Mouse (Mus musculus) stomach, embryonic 14.5 days (tissue): ENCODE results near the gene Dhrs7b. TPM values are rescaled to one million over a fixed set of nuclear protein-coding genes. Genes with fewer than 3 reads are reported as not detected.
A peak's percentile ranks its signal among the peaks of the same experiment; 100 is the strongest.

Experiments
- ATAC-seq: fragments of 200-750 bp; cut with Nextera tagmentation; 2 replicates; pipeline ENCODE4 v1.8.0; 2017; ENCODE audit warnings: low read depth, moderate TSS enrichment; ENCODE audit not compliant: insufficient number of reproducible peaks, insufficient read depth, low FRiP score
- H3K27ac ChIP-seq: fragments of 300-500 bp; sonication (generic); 2 replicates; pipeline ENCODE4 v1.5.1; 2014; ENCODE audit warnings: mild to moderate bottlenecking, low read length, moderate library complexity, mixed read lengths
- H3K27me3 ChIP-seq: fragments of 300-500 bp; sonication (generic); 2 replicates; pipeline ENCODE4 v1.6.1; 2014; ENCODE audit warnings: low read length, control low read depth, mixed read lengths; ENCODE audit not compliant: control insufficient read depth, insufficient read depth
- H3K36me3 ChIP-seq: fragments of 300-500 bp; sonication (generic); 2 replicates; pipeline ENCODE4 v1.6.1; 2014; ENCODE audit warnings: mild to moderate bottlenecking, control low read depth, low read length, moderate library complexity, mixed read lengths; ENCODE audit not compliant: control insufficient read depth, insufficient read depth
- H3K4me1 ChIP-seq: fragments of 300-500 bp; sonication (generic); 2 replicates; pipeline ENCODE4 v1.6.1; 2014; ENCODE audit warnings: low read length, control low read depth, mixed read lengths; ENCODE audit not compliant: control insufficient read depth, insufficient read depth
- H3K4me2 ChIP-seq: fragments of 300-500 bp; sonication (generic); replicated peaks from 2 replicates; pipeline ENCODE4 v1.6.1; 2014; ENCODE audit warnings: low read depth, low read length, control low read depth
- H3K4me3 ChIP-seq: fragments of 300-500 bp; sonication (generic); 2 replicates; pipeline ENCODE4 v1.5.1; 2014; ENCODE audit warnings: low read depth, low read length, control low read depth
- H3K9ac ChIP-seq: fragments of 300-500 bp; sonication (generic); replicated peaks from 2 replicates; pipeline ENCODE4 v1.6.1; 2014; ENCODE audit warnings: low read depth, mild to moderate bottlenecking, control low read depth, low read length, moderate library complexity, mixed read lengths
- H3K9me3 ChIP-seq: fragments of 300-500 bp; sonication (generic); 2 replicates; pipeline ENCODE4 v1.6.1; 2016; ENCODE audit warnings: low read depth, low read length, control low read depth; ENCODE audit not compliant: control insufficient read depth
- WGBS: fragments of 180-500 bp; shearing (Covaris S2); extraction: QIAGEN DNeasy Blood & Tissue Kit; methylation state at CpG from one replicate; pipeline ENCODE4 v1.1.7; 2014; 5-methylcytosine and 5-hydroxymethylcytosine counted together
- polyA plus RNA-seq: library from polyadenylated mRNA; unstranded; fragments of >200 nt; fragmentation: Nextera tagmentation; extraction: Ambion mirVana; gene quantifications from 2 replicates; pipeline ENCODE4 v1.2.1, GENCODE M21; 2014

Gene Dhrs7b
- 36.9 and 37.2 TPM in 2 replicates for polyA plus RNA-seq

DNA sequence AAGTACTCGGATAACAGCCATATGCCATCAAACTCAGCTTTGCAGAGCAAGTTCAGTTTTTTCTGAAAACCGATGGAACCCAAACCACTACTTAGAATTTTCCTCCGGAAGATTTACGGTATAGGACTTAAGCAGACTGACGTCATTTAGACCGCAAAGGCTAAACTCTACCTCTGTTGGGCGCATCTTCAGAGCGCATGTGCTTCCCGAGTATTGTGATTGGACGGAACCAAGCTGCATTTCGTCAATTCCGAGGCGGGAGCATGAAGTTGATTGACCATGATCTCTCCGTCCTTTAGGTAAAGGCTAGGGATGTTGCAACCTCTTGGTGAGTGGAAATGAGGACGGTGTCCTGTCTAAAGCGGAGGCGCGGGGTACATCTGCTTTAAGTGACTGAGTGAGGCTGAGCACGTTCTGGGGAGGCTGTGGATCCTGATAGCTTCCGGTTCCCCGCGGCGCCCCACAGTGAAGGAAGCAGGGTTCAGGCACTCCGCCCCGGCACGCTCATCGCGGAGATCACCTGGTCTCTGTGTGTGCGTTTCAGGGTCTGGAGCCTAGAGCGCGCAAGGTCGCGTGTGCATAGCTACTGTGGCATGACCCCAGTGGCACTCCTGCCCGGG is at the start of gene Dhrs7b:
Dhrs7b (plus strand) TSS at position 199 of the 620 bp plus-strand sequence.
- Histone ChIP-seq H3K4me3 (peak within 1 kb of the TSS; percentile 59), H3K27ac (peak within 1 kb of the TSS; percentile 79), H3K4me1 (peaks cover 5% of the 10 kb centered on the region; the same call in 1 of the 2 replicates), H3K9ac (peak within 1 kb of the TSS; percentile 57), H3K36me3 (no peaks in the 10 kb centered on the region), H3K27me3 (no peaks in the 10 kb centered on the region), H3K4me2 (peak within 1 kb of the TSS; percentile 54), H3K9me3 (no peaks in the 10 kb centered on the region)
- under 1% methylated on average over 34 of the region's 34 CpGs for WGBS
- peak; percentile 94 for ATAC-seq

DNA sequence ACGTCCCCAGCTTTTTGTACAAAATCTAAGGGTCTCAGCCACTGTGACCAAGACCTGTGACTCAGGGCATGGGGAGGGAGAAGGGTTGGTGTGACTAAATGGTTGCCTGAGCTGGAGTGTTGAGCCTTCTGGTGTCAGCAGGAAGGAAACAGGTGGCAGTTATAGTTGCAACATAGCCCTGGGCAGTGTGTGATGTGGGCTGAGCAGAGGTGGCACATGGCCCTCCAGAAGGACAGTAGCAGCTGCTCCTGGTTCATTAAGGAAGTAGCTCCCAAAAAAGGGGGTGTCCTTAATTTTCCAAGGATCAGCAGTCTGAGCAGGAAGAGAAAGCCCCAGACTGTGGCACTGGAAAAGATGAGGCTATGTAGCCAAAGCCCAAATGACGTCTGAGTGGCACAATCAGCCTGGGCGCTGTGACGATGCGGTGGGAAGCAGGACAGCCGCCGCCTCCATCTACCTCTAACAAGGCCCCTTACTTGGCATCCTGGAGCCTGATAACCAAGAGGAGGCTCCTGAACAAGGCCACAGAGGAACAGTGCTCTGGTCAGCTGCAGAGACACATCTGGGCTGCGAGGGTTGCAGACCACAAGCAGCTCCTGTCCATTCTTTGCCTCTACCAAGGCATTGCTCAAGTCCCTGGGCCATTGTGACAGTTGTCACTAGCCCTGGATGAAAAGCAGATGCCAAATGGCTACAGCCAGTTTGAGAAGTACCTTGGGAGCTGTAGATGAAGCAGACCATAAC is 46.1 kb upstream of the Dhrs7b start:
- WGBS, result 91% methylated on average over 8 of the region's 8 CpGs
- Histone ChIP-seq H3K36me3 (peaks cover 52% of the 10 kb centered on the region), H3K27me3 (no peaks in the 10 kb centered on the region), H3K4me3 (no peak overlapping the region), H3K4me2 (no peak overlapping the region), H3K9ac (no peak overlapping the region), H3K27ac (no peak overlapping the region), H3K4me1 (peaks cover 31% of the 10 kb centered on the region), H3K9me3 (no peaks in the 10 kb centered on the region)
- no peak for ATAC-seq

DNA sequence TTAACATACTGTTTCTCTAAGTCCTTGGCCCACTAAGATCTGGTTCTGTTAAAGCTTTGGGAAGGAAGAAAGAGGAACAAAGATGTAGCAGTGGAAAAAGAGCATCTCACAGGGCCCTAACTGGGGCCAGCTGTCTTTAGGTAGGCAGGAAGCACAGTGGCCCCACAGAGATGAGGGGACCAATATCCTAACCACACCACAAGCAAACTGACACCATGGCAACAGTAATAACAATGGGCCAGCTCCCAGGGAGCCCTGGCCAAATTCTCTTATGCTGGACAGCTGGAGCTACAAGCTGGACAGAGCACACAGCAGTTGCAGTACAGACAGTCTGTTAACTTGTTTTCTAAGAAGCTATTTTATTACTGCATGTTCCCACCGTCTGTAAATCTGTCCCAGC is 42.8 kb upstream of the Dhrs7b start:
- no peak overlapping the region for H3K9ac ChIP-seq
- WGBS, result 75% methylated on average over 1 of the region's 1 CpGs
- no peak for ATAC-seq

DNA sequence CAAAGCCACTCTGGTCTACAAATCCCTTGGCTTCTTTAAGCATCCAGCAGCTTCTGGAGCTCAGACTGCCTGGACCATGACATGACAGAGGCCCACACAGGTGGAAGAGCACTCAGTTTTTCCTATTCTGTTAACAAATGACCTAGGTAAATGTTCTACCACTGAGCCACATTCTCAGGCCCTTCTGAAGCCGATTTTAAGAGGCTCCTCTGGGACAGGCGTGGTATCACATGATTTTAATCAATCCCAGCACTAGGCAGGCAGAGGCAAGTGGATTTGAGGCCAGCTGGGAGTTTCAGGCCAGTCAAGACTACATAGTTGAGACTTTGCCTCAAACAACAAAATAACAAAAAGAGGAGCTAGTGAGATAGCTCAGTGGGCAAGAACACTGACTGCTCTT is 40.0 kb upstream of the Dhrs7b start:
- ATAC-seq, result no peak
- WGBS, result 77% methylated on average over 2 of the region's 2 CpGs
- peaks cover 61% of the 10 kb centered on the region for H3K36me3 ChIP-seq

More for the DNA sequence above, 42.8 kb upstream of the Dhrs7b start:
- Histone ChIP-seq H3K4me2 (no peak overlapping the region), H3K27me3 (no peaks in the 10 kb centered on the region), H3K27ac (no peak overlapping the region), H3K4me3 (no peak overlapping the region), H3K36me3 (peaks cover 64% of the 10 kb centered on the region), H3K9me3 (no peaks in the 10 kb centered on the region), H3K4me1 (no peaks in the 10 kb centered on the region; the same call in 1 of the 2 replicates)

DNA sequence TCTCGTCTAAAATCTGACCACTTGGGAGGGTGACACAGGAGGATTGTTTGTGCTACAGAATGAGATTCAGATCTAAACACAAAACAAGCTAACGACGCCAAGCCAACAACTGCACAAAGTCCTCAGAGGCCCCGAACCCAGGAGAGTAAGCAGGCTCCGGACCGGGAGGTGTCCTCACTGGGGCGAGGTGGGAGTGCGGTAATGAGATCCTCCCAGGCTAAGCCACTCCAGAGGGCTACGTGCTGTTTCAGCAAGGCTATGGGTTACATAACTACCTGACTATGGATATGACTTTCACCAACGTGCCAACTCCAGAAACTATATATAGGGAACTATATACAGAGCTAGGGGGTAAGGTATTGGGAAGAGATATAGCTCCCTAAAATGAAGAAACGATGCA is 34.1 kb upstream of the Dhrs7b start:
- no peak overlapping the region for H3K27ac ChIP-seq
- no peaks in the 10 kb centered on the region for H3K27me3 ChIP-seq
- 90% methylated on average over 11 of the region's 11 CpGs for WGBS
- H3K9ac ChIP-seq, result no peak overlapping the region
- no peaks in the 10 kb centered on the region for H3K9me3 ChIP-seq
- no peaks in the 10 kb centered on the region for H3K4me1 ChIP-seq
- H3K4me3 ChIP-seq, result no peak overlapping the region
- peaks cover 37% of the 10 kb centered on the region for H3K36me3 ChIP-seq
- no peak for ATAC-seq
- H3K4me2 ChIP-seq, result no peak overlapping the region

More for the DNA sequence above, 40.0 kb upstream of the Dhrs7b start:
- H3K27me3 ChIP-seq, result no peaks in the 10 kb centered on the region
- H3K9me3 ChIP-seq, result no peaks in the 10 kb centered on the region
- no peak overlapping the region for H3K9ac ChIP-seq
- no peaks in the 10 kb centered on the region for H3K4me1 ChIP-seq
- no peak overlapping the region for H3K4me2 ChIP-seq
- no peak overlapping the region for H3K27ac ChIP-seq
- no peak overlapping the region for H3K4me3 ChIP-seq

DNA sequence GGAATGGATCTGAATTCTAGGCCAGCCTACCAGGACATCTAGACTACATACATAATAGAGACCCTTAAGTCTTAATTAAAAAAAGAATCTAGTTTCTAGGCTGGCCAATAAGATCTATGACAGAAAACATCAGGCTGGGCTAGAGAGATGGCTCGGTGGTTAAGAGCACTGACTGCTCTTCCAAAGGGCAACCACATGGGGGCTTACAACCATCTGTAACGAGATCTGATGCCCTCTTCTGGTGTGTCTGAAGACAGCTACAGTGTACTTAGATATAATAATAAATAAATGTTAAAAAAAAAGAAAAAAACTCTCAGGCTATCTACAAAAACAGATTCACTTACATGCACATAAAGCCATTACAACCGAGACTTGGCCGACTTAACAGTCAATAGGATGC is 30.5 kb upstream of the Dhrs7b start:
- Histone ChIP-seq H3K4me3 (no peak overlapping the region), H3K27me3 (no peaks in the 10 kb centered on the region), H3K9ac (no peak overlapping the region), H3K36me3 (peaks cover 21% of the 10 kb centered on the region), H3K9me3 (no peaks in the 10 kb centered on the region), H3K4me2 (no peak overlapping the region), H3K4me1 (no peaks in the 10 kb centered on the region), H3K27ac (no peak overlapping the region)
- ATAC-seq, result no peak
- WGBS, result 89% methylated on average over 4 of the region's 4 CpGs

DNA sequence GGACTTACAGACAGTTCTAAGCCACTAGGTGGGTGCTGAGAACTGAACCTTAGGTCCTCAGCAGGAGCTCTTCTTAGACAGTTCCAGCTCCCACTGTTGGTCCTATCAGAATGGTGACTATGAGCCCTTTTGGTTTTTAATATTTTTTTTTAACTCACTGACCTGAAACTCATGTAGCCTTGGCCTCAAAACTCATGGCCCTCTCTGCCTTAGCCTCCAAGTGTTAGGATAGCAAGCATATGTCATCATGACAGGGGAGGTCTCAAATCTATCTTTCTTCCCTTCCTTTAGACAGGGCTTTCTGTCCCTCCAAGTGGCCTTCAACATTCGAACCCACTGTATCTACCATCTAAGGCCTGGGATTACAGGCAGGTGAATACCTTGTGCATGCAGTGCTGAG is 29.5 kb upstream of the Dhrs7b start:
- no peaks in the 10 kb centered on the region for H3K4me1 ChIP-seq
- 91% methylated on average over 1 of the region's 1 CpGs for WGBS

DNA sequence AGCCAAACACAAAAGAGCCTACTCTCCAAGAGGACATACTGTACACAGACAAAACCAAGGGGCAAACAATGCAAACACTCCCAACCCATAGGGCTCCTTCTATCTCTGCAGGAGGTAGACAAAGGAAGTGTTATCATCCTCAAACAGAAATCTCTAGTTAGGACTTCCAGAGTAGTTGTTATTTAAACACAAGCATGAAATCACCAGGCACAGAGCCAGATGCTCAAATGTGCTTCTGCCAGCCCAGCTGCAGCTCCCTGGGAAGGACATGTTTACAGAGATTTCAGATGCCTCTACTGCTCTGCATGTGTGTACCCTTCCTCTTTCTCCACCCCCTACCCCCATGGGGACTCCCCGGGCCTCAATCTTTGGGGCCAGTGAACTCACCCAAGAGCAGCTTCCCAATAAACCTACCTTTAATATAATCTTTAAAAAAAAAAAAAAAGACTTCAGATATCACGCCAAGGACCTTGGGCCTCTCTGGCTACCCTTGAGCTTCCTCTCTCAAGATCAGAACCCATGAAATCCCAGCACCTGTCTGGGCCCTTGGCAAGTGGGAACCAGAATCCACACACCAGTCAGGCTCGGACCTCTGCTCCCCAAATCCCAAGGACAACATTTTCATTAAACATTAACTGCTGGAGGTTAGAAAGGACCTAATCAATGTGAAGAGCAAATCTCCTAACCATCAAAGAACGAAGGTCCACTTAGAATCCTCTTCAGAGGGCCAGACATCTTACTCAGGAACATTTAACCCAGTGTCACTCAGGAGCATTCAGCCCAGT is 22.0 kb upstream of the Dhrs7b start:
- Histone ChIP-seq H3K27me3 (no peaks in the 10 kb centered on the region), H3K9ac (no peak overlapping the region), H3K27ac (no peak overlapping the region), H3K4me2 (peak overlapping the region; percentile 24; the same call in 1 of the 2 replicates), H3K36me3 (no peaks in the 10 kb centered on the region), H3K9me3 (no peaks in the 10 kb centered on the region), H3K4me3 (no peak overlapping the region), H3K4me1 (peaks cover 20% of the 10 kb centered on the region; the same call in 1 of the 2 replicates)
- no peak for ATAC-seq
- WGBS, result 50% methylated on average over 4 of the region's 4 CpGs

More for the DNA sequence above, 29.5 kb upstream of the Dhrs7b start:
- Histone ChIP-seq H3K4me2 (no peak overlapping the region), H3K36me3 (peaks cover 19% of the 10 kb centered on the region), H3K27ac (no peak overlapping the region), H3K4me3 (no peak overlapping the region), H3K9ac (no peak overlapping the region), H3K9me3 (no peaks in the 10 kb centered on the region), H3K27me3 (no peaks in the 10 kb centered on the region)
- ATAC-seq, result no peak
